Mouse (Mus musculus) lung, embryonic 16.5 days (tissue): ENCODE measurements around the gene Sh3gl3. TPM values are rescaled to one million over a fixed set of nuclear protein-coding genes. Genes with fewer than 3 reads are reported as not detected.

Experiments
- ATAC-seq: fragments of 200-750 bp; cut with Nextera tagmentation; 2 replicates; pipeline ENCODE4 v1.8.0; 2017; ENCODE audit warnings: low read depth, mild to moderate bottlenecking, moderate library complexity
- H3K27ac ChIP-seq: fragments of 300-500 bp; sonication (generic); 2 replicates; pipeline ENCODE4 v1.5.1; 2014; ENCODE audit warnings: mild to moderate bottlenecking, control low read depth, low read length
- H3K27me3 ChIP-seq: fragments of 300-500 bp; sonication (generic); 2 replicates; pipeline ENCODE4 v1.6.1; 2014; ENCODE audit warnings: low read depth, low read length, mixed read lengths; ENCODE audit not compliant: control insufficient read depth, insufficient read depth
- H3K36me3 ChIP-seq: fragments of 300-500 bp; sonication (generic); 2 replicates; pipeline ENCODE4 v1.6.1; 2014; ENCODE audit warnings: low read length; ENCODE audit not compliant: control insufficient read depth, insufficient read depth
- H3K4me1 ChIP-seq: fragments of 300-500 bp; sonication (generic); replicated peaks from 2 replicates; pipeline ENCODE4 v1.6.1; 2014; ENCODE audit warnings: low read length, mixed read lengths; ENCODE audit not compliant: control insufficient read depth, insufficient read depth
- H3K4me2 ChIP-seq: fragments of 300-500 bp; sonication (generic); 2 replicates; pipeline ENCODE4 v1.6.1; 2014; ENCODE audit warnings: low read depth, low read length, control low read depth
- H3K4me3 ChIP-seq: fragments of 300-500 bp; sonication (generic); 2 replicates; pipeline ENCODE4 v1.5.1; 2014; ENCODE audit warnings: mild to moderate bottlenecking, low read length, control low read depth
- H3K9ac ChIP-seq: fragments of 300-500 bp; sonication (generic); 2 replicates; pipeline ENCODE4 v1.6.1; 2014; ENCODE audit warnings: low read length, control low read depth
- H3K9me3 ChIP-seq: fragments of 300-500 bp; sonication (generic); 2 replicates; pipeline ENCODE4 v1.6.1; 2016; ENCODE audit warnings: low read length; ENCODE audit not compliant: control insufficient read depth
- WGBS: fragments of 180-500 bp; shearing (Covaris S2); extraction: QIAGEN DNeasy Blood & Tissue Kit; methylation state at CpG from one replicate; pipeline ENCODE4 v1.1.7; 2014; 5-methylcytosine and 5-hydroxymethylcytosine counted together
- polyA plus RNA-seq: library from polyadenylated mRNA; unstranded; fragments of >200 nt; fragmentation: Nextera tagmentation; extraction: Ambion mirVana; gene quantifications from 2 replicates; pipeline ENCODE4 v1.2.1, GENCODE M21; 2015

Sh3gl3 gene
- polyA plus RNA-seq, 1 experiment from 2014 or later = 2.9 TPM

- Histone ChIP-seq H3K27ac (no peak overlapping the region), H3K9me3 (0 out of 2 replicates have a peak, but pooled peaks cover 2% of the 10 kb centered on the region), H3K9ac (no peak overlapping the region), H3K4me1 (no peaks in the 10 kb centered on the region), H3K4me2 (no peak overlapping the region), H3K27me3 (no peaks in the 10 kb centered on the region), H3K36me3 (no peaks in the 10 kb centered on the region), H3K4me3 (no peak overlapping the region)
- ATAC-seq = no peak
- WGBS = 21% methylated on average over 2 of the region's 2 CpGs
Observed at GRCm38 (mm10) chr7:82182781-82183180, 9.1 kb downstream of the Sh3gl3 start.

- no peaks in the 10 kb centered on the region for H3K36me3 ChIP-seq
- H3K27me3 ChIP-seq = no peaks in the 10 kb centered on the region
- no peak for ATAC-seq
- no peak overlapping the region for H3K27ac ChIP-seq
- H3K4me2 ChIP-seq = no peak overlapping the region
- H3K4me3 ChIP-seq = no peak overlapping the region
- no peaks in the 10 kb centered on the region for H3K4me1 ChIP-seq
- 76% methylated on average over 11 of the region's 11 CpGs for WGBS
- H3K9ac ChIP-seq = no peak overlapping the region
- H3K9me3 ChIP-seq = no peaks in the 10 kb centered on the region
Observed at GRCm38 (mm10) chr7:82191604-82192003, 18.0 kb downstream of the Sh3gl3 start.

- Histone ChIP-seq H3K36me3 (no peaks in the 10 kb centered on the region), H3K27me3 (no peaks in the 10 kb centered on the region)
Observed at GRCm38 (mm10) chr7:82192512-82192911, 18.9 kb downstream of the Sh3gl3 start.

GRCm38 (mm10) chr7:82203111-82203510 is 29.5 kb downstream of the Sh3gl3 start:
- no peak overlapping the region for H3K27ac ChIP-seq
- no peaks in the 10 kb centered on the region for H3K9me3 ChIP-seq
- no peaks in the 10 kb centered on the region for H3K27me3 ChIP-seq
- H3K4me2 ChIP-seq = no peak overlapping the region
- H3K4me1 ChIP-seq = peaks cover 13% of the 10 kb centered on the region; the same call in 1 of the 2 replicates
- H3K4me3 ChIP-seq = no peak overlapping the region
- no peak overlapping the region for H3K9ac ChIP-seq
- no peak for ATAC-seq
- no peaks in the 10 kb centered on the region for H3K36me3 ChIP-seq
- 54% methylated on average over 7 of the region's 7 CpGs for whole genome bisulfite sequencing

More at GRCm38 (mm10) chr7:82192512-82192911, 18.9 kb downstream of the Sh3gl3 start:
- Histone ChIP-seq H3K27ac (no peak overlapping the region), H3K9me3 (no peaks in the 10 kb centered on the region), H3K4me3 (no peak overlapping the region), H3K9ac (no peak overlapping the region), H3K4me1 (no peaks in the 10 kb centered on the region), H3K4me2 (no peak overlapping the region)
- ATAC-seq = no peak
- 47% methylated on average over 4 of the region's 4 CpGs for WGBS

GRCm38 (mm10) chr7:82204014-82204784 is 30.6 kb downstream of the Sh3gl3 start:
- Histone ChIP-seq H3K27me3 (no peaks in the 10 kb centered on the region), H3K9me3 (no peaks in the 10 kb centered on the region), H3K4me2 (peak overlapping the region; percentile 35), H3K9ac (no peak overlapping the region), H3K27ac (no peak overlapping the region; the same call in 1 of the 2 replicates), H3K4me3 (no peak overlapping the region), H3K36me3 (no peaks in the 10 kb centered on the region), H3K4me1 (peaks cover 13% of the 10 kb centered on the region; the same call in 1 of the 2 replicates)
- ATAC-seq = peak; percentile 54
- WGBS = 22% methylated on average over 12 of the region's 12 CpGs

- H3K27ac ChIP-seq = no peak overlapping the region; the same call in 1 of the 2 replicates
- H3K27me3 ChIP-seq = no peaks in the 10 kb centered on the region
- H3K4me1 ChIP-seq = peaks cover 13% of the 10 kb centered on the region; the same call in 1 of the 2 replicates
- H3K4me2 ChIP-seq = peak overlapping the region; percentile 35
- no peak for ATAC-seq
- H3K4me3 ChIP-seq = no peak overlapping the region
- 39% methylated on average over 3 of the region's 3 CpGs for WGBS
- no peak overlapping the region for H3K9ac ChIP-seq
- no peaks in the 10 kb centered on the region for H3K36me3 ChIP-seq
- no peaks in the 10 kb centered on the region for H3K9me3 ChIP-seq
Observed at GRCm38 (mm10) chr7:82204975-82205374, 31.3 kb downstream of the Sh3gl3 start.

- H3K36me3 ChIP-seq = no peaks in the 10 kb centered on the region
- no peaks in the 10 kb centered on the region for H3K27me3 ChIP-seq
- H3K4me3 ChIP-seq = no peak overlapping the region
- no peak for ATAC-seq
- WGBS = 85% methylated on average over 8 of the region's 8 CpGs
- no peak overlapping the region for H3K27ac ChIP-seq
- no peak overlapping the region for H3K4me2 ChIP-seq
- H3K9ac ChIP-seq = no peak overlapping the region
- no peaks in the 10 kb centered on the region for H3K9me3 ChIP-seq
- peaks cover 13% of the 10 kb centered on the region; the same call in 1 of the 2 replicates for H3K4me1 ChIP-seq
Observed at GRCm38 (mm10) chr7:82206787-82207186, 33.1 kb downstream of the Sh3gl3 start.

- Histone ChIP-seq H3K36me3 (no peaks in the 10 kb centered on the region), H3K9me3 (no peaks in the 10 kb centered on the region), H3K9ac (no peak overlapping the region), H3K4me3 (no peak overlapping the region), H3K27ac (no peak overlapping the region), H3K27me3 (no peaks in the 10 kb centered on the region), H3K4me1 (no peaks in the 10 kb centered on the region), H3K4me2 (no peak overlapping the region)
- WGBS = 89% methylated on average over 9 of the region's 9 CpGs
- no peak for ATAC-seq
Observed at GRCm38 (mm10) chr7:82221380-82221933, 47.8 kb downstream of the Sh3gl3 start.

- WGBS = 27% methylated on average over 10 of the region's 10 CpGs
- Histone ChIP-seq H3K4me2 (no peak overlapping the region), H3K9ac (no peak overlapping the region), H3K4me1 (no peaks in the 10 kb centered on the region), H3K36me3 (no peaks in the 10 kb centered on the region), H3K27me3 (no peaks in the 10 kb centered on the region), H3K9me3 (no peaks in the 10 kb centered on the region), H3K27ac (no peak overlapping the region), H3K4me3 (no peak overlapping the region)
- ATAC-seq = no peak
Observed at GRCm38 (mm10) chr7:82223906-82224846, 50.5 kb downstream of the Sh3gl3 start.
